Mouse (Mus musculus) gastrocnemius, adult 18-20 months (tissue): Measurements from ENCODE around the gene Lrr1. TPM values are rescaled to one million over a fixed set of nuclear protein-coding genes. Genes with fewer than 3 reads are reported as not detected.
"Not testable (repeated sequence)": the region's sequence is repeated elsewhere in the genome, so short reads cannot be mapped to it uniquely, and the experiment has no call there.

Experiments
- DNase-seq: peaks from one replicate; pipeline ENCODE4 v3.0.0; 2021; ENCODE audit warnings: low spot score
- long read RNA-seq, 2 experiments: library from polyadenylated mRNA; stranded (forward); transcript quantifications; one replicate each; pipeline ENCODE4 v2.0.0; 2021
- total RNA-seq, 2 experiments: library from RNA; stranded (reverse); gene quantifications; 2 replicates each; pipeline ENCODE4 v1.2.3; 2021

Gene Lrr1
- total RNA-seq = not detected
- long read RNA-seq, experiment 1 = 0 reads
- long read RNA-seq, experiment 2 = 0 reads

DNA sequence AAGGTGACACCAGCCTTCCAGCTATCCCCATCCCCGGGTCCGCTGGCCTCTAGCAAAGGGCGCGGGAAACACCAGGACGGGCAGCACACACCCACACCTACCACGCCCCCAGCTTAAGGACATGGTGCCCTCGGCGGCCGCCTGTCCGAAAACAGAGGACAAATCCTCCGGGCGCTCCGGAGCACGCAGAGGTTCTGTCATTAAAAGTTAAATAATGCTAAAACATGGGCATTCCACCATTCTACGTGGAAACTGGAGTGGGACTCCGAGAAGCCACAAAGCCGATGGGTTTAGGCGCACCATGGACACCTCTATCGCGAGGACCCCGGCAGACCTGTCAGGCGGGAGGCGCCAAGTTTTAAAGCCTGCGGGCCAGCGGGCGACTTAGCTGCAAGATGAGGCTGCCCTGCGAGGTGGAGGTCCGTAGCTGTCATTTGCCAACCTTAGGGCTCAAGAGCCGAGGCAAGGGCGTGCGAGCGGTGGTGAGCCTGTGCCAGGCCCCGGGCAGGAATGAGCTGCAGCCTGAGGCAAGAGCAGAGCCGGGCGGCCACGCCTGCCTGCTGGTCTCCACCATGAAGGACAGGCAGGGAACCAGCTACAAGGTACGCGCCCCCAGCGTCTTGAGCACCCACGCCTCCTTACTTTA is at the start of gene Lrr1:
TSS of gene Lrr1 (plus strand) at position 354 of the 646 bp plus-strand sequence.
- DNase-seq = peak; percentile 89

GRCm38 (mm10) chr12:69119908-69120307 is 48.7 kb upstream of the Lrr1 start:
- no peak for DNase-seq

GRCm38 (mm10) chr12:69122801-69123200 is 45.8 kb upstream of the Lrr1 start:
- DNase-seq = no peak

DNA sequence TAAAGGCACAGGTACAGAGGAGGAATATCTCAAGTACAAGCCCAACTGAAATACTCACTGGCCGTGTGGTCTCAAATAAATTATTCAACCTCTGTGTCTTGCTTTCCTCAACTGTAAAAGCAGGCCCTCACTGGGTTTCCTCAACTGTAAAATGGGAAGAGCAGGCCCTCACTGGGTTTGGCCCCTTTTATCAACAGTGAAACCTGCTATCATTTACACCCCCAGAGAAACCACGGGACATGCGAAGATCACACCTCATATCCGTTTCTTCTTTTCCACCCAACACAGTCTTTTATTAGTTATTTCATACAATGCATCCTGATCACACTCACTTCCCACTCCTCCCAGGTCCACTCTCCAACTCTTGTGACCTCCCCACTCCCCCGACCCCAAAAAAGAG is 43.5 kb upstream of the Lrr1 start:
- DNase-seq = no peak

GRCm38 (mm10) chr12:69127170-69127569 is 41.4 kb upstream of the Lrr1 start:
- peak; percentile 7 for DNase-seq

- DNase-seq = no peak
Observed at GRCm38 (mm10) chr12:69127626-69128025, 41.0 kb upstream of the Lrr1 start.

DNA sequence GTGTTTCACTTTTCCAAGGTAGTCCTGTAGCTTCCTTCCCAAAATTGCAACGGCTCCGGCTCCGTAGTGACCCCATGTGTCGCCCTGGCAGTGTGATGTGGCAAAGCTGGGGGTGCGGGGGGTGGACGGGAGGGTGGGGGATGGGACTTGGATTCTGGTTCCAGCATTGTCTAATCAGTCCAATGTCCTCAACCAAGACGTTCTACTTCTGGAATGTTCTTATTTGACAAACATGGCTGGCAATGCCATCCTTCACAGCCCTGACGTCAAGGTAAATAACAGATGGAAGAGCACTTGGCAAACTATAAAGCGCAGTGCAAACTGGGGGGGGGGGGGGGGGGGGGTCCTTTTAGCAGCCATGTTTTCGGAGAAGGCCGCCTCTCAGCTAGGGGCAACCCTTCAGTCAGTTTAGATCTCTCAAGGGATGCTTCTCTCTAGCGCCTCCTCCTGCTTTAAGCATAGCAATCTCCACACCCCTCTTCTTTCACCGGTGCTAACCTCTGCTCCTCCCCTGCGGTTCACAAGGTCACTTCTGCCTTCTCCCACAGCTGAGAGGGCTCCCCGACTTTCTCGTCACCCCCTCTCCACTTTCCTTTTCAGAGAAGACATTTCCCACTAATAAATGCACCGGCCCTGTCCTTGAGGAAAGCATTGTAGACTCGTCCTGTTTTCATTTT is 38.8 kb upstream of the Lrr1 start:
- no peak for DNase-seq

GRCm38 (mm10) chr12:69130486-69130885 is 38.1 kb upstream of the Lrr1 start:
- no peak for DNase-seq

DNA sequence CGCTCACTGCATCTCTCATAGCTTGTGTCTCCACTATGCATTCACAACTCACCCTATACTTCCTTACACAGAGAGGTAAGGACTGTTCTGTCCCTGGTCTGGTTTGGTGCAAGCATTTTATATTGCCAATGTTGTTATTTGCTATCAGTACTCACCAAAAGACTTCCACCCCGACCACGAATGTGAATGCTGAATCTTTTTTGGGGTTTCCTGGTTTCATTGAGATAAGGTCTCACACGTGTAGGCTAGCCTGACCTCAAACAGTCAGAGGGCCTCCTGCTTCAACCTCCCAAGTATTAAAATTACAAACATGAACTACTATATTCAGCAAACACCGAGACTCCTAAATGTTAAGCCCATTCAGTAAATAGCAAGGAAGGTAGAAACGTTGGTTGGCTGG is 37.3 kb upstream of the Lrr1 start:
- no peak for DNase-seq

DNA sequence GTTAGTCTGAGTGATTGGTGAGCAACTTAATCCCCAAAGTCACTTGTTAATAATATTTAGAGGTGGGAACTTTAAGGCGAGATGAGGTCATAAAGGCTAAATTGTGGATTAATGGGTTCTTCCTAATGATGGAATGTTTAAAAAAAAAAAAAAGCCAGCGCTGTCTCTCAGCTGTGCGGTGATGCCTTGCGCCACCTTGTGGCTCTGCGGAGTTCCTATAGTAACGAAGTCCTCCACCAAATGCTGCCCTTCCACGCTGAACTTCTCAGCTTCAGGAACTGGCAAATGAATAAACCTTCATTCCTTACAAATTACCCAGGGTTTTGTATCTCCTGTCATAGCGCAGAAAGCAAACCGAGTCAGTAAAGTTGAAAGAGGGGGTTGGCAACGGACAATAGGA is 36.6 kb upstream of the Lrr1 start:
- no peak for DNase-seq

DNA sequence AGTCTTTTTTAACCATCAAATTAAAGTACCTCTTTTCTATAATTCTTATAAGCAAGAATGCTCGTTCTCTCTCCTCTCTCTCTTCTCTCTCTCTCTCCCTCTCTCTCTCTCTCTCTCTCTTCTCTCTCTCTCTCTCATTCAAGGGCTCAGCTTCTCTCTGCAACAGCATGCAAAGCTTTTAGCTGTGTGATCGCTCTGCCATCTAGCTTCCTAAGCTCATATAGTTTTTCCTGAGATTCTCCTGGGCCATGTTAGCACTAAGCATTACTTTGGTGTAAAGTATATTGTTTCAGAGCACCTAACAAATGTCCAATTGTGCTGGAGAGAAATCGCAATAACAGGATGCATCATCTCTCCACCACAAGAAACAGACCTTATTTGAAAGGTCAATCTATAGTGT is 29.4 kb upstream of the Lrr1 start:
- DNase-seq = no peak

DNA sequence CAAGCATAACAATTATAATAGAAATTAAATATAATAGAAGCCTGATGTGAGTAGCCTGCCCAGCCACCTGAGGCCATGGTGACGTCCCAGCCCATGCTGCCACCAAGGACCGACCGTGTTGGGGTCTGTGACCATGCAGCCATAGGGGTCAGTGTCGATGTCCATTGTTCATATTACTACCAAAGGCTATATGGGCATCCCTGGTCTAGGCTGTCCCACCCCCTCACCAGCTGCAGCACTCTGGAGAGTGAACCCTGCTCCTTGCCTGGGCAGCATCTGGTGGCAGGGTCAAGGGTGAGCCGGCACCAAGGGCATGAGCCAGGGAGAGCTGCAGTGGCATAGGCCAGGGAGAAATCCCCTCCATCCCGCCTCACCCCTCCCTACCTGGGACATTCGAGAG is 28.8 kb upstream of the Lrr1 start:
- no peak for DNase-seq

DNA sequence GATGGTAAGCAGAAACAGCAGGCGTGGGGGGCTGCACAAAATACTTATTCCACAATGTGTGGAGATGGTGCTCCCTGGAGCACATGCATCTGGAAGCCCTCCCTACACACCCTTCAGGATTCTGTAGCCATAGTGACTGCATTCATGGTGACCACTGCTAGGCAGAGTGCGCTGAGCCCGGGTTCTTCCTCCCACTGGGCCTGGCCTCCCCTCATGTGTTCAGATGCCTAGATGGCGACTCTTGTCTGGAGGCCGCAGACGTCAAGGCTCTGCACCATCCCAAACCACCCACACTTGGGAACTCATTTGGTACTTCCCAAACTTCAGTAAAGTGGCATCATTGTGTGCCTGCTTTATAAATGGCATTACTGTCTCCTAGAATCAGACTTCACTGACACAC is 25.2 kb upstream of the Lrr1 start:
- no peak for DNase-seq

DNA sequence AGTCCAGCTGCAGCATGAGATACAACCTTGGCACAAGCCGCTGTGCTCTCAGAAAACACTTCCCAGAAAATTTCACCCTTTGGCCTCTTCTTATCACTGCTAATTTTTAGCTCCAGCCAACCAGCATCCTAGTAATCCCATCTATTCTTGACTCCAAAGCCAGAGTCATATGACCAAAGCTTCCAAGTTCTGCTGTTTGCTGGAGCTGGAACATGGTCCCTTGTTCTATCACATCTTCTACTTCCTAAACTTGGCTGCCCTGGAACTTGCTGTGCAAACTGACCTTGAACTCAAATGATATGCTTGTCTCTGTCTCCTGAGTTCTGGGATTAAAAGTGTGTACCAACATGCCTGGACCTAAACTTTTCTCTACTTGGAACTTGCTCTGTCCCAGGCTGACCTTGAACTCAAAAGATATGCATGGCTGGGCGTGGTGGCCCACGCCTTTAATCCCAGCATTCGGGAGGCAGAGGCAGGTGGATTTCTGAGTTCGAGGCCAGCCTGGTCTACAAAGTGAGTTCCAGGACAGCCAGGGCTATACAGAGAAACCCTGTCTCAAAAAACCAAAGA is 21.4 kb upstream of the Lrr1 start:
- DNase-seq = no peak

DNA sequence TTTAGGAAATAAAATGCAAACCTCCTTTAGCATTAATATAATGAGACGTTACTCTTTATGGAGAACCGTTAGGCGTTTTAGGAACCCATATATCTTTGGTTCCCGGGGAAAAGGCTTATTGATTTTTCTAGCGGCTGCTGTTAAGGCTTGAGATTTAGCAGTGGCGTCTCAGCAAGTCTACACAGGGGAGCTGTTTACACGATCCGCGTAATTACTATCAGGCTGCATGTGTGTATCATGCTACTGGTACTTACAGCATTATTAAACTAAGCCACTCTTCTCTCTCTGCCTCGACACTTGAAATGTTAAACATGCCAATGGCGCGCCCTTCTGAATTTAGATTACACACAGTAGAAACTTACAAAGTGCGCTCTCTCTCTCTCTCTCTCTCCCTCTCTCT is 18.6 kb upstream of the Lrr1 start:
- DNase-seq = no peak

GRCm38 (mm10) chr12:69155923-69156322 is 12.7 kb upstream of the Lrr1 start:
- no peak for DNase-seq

DNA sequence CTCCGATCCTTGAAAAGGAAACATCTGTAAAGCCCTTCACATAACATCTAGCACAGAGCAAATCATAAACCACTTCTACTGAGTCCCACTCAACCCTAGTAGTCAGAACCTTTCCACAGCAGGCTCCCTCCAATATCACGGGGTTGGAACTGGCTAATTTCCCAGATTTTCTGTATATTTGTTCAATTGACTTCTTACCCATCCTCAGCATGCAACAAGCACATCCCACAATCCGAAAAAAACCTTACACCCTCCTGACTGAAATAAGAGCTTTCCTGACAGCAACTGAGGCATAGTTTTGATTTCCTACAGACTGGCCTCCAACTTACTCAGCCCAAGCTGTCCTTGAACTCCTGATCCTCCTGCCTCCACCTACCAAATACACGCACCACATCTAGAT is 12.2 kb upstream of the Lrr1 start:
- no peak for DNase-seq

GRCm38 (mm10) chr12:69157107-69157506 is 11.5 kb upstream of the Lrr1 start:
- no peak for DNase-seq

DNA sequence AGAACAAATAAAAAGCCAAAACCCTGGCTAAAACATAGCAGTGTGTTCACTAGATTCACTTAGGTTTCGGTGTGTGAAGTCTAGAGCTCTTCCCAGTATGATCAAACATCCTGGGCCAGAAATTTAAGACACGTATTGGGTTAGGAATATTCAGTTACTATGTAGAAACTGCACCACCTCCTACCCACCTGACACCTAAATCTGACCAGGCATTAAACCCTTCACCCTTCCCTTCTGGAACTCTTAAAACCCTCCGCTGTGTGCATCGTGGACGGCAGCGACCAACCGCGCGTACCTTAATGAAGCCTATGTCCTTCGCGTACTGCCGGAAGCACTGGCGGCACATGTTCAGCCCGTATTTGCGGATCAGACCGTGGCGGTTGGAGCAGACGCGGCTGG is 10.2 kb upstream of the Lrr1 start:
- DNase-seq = no peak

DNA sequence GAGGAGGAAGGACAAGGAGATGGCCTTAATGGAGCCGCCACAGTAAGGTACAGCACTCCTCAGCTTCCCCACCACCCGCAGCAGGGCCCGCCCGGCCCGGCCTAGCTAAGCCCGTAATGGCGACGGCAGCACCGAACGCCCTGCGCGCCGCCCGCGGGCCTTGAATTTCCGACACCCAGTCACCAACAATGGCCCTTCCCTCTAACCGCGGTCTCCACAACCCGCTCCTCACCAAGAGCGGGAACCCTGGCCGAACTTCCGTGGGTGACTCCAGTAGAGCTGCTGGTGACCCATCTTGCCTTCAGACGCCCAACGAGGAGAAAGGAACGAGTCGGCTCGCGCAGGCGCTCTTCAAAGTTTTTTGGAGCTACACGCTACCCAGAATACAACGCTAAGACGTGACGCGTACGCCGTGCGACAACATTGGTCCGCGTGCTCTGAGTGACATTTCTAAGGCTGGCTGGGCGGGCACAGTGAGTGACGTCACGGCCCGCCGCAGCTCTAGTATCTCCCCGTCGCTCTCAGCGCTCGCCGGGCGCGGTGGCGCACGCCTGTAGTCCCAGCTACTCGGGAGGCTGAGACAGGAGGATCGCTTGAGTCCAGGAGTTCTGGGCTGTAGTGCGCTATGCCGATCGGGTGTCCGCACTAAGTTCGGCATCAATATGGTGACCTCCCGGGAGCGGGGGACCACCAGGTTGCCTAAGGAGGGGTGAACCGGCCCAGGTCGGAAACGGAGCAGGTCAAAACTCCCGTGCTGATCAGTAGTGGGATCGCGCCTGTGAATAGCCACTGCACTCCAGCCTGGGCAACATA is 9.6 kb upstream of the Lrr1 start, which contains the start of gene Rps29:
TSS of gene Rps29 (minus strand) at position 422 of the 813 bp plus-strand sequence.
- DNase-seq = peak; percentile 97

DNA sequence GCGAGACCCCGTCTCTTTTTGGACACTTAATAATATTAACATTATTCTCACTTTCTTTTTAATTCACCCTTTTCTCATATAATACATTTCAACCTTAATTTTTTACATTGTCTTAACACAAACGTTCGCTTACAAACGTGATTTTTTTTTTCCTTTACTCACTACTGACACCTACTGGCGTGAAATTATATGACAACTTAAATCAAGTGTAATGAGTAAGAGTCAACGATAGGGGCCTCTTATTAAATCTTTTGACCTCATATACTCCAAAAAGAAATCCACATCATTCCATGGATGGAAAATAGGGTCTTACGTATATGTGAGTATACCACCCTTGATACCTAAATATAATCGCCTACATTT is 9.1 kb upstream of the Lrr1 start:
- DNase-seq = peak; percentile 54

DNA sequence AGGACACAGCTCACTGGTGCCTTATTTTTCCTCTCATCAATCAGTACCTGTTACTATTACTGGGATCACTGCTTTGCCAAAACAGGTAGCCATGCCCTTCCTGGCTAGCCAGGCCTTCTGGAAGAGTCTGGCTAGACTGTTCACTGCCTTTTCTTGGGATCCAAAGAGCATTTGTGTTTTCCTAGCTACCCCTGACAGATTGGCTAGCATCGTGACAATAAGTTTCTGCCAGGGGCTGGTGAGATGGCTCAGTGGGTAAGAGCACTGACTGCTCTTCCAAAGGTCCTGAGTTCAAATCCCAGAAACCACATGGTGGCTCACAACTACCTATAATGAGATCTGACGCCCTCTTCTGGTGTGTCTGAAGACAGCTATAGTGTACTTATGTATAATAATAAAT is 7.9 kb upstream of the Lrr1 start:
- DNase-seq = not testable (repeated sequence)
